Mouse (Mus musculus) kidney, postnatal 4 days (tissue): Measurements from ENCODE around the gene Greb1.

Source experiments
- DNase-seq, 2 experiments: peaks; one replicate each; pipeline ENCODE4 v3.0.0; 2021; ENCODE audit warnings: mixed read lengths in 2 of 2

Greb1 gene

DNA sequence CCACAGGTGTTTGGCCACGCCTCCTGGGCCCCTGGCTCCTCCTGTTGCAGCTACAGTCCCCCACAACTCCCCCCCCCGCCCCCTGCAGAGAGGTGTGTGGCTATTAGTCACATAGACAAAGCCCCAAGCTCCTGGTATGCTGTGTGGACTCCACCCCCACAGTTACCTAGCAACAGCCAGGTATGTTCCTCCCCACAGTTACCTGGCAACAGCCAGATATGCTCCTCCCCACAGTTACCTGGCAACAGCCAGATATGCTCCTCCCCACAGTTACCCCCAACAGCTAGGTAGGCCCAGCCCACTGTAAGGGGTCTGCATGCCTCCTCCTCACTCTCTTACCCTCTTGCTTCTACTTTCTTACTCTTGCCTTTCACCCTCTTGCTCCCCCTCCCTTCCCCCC, 135.7 kb downstream of the Greb1 start:
- peak; percentile 14 to 16 for DNase-seq

DNA sequence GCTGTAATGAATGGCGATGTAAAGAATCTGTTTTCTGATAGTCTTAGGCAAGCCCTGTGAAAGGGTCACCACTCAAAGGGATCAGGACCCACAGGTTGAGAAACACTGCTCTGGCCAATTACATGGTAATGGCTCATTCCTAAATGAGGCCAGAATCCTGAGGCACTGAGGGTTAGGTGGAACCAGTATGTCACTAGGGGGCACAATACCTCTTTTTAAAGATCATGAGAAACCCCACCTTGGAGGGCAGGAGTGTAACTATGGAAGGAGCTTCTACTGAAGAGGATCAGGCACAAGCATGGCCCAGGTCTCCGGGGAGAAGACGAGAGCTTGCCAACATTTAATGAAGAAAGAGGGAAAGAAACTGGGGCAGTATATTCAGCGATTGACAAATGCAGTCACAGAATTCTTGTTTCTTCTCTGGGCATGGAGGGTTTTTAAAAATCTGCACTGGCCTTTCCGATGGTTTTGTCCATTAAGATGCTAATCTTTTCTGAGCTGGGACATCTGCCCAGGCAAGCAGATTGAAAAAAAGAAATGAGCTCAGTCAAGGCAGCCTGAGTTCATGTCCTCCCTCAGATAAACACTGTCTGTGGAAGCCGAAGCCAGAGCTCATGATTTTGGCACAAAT, 137.6 kb downstream of the Greb1 start:
- peak in 1 of 2 experiments; percentile 8 for DNase-seq

DNA sequence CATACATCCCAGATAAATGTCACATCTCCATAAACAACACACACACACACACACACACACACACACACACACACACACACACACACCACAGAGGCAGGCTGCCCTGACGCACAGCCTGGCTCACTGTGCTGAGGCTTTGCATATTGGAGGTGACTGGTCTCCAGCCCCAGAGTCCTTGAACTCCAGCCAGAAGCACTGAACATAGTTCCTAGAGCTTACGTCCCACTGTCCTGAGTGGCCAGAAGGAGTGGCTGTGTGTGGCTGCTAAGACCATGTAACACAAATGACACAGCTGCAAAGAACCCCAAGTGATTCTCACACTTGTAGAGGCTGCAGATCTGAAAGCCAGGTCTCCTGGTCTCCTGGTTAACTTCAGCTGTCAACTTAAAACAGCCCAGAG, 138.8 kb downstream of the Greb1 start:
- no peak for DNase-seq

DNA sequence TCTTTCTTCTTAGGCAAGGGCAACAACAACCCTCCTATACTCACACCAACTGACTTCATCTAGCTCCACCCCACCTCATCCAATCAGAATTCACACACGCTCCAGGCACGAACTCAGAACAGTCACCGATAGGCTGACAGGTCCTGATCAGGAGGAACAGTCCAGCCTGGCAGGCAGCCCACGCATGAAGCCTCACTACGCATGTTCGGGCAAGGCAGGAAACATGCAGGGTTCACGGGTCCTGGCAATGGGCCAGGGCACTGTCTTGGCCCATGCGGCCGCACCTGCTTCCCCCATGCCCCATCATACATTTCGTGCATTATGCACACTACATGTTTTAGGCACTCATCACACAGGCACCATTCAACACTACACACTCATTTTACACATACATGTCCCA, 139.2 kb downstream of the Greb1 start:
- peak in 1 of 2 experiments; percentile 12 for DNase-seq

DNA sequence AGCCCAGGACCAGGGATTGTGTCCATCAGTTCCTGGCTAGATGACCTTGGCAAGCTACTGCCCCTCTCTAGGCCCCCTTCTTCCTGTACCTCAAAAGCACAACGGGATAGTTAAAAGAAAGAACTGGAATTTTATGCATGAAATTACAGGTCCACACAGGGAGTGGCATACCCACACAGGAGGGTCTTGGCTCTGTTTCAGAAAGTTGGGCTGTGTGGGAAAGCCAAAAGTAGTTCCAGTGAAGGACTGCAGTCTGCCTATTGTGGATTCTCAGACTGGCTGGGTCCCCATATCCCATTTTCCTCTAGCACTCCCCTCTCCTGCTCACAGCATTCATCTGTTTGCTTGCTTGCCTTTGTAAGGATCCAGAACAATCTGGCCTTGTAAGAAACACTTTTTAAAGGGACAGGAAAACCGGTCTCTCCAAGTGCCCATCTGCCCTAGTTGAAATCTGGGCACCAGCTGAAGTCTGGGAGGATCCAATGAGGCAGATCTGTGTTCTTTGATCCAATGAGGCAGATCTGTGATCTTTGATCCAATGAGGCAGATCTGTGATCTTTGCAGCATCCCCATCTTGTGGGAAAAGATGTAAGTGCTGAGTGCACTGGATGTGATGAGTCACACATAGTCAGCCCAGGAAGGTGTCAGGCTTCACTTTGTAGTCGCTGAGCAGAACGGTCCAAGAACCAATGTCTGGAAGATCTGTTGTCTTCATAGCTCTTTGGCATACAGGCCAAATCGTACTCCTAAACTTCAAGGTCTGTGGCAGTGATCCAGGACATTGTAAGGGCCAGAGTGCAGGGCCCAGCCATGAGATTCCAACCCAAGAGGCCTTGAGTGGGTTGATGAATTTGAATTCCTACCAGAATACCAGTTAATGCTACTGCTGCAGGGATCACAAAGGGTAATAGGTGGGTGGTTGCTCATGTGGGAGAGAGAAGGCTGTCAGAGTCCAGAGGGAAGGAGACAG, 143.5 kb downstream of the Greb1 start:
- no peak for DNase-seq

DNA sequence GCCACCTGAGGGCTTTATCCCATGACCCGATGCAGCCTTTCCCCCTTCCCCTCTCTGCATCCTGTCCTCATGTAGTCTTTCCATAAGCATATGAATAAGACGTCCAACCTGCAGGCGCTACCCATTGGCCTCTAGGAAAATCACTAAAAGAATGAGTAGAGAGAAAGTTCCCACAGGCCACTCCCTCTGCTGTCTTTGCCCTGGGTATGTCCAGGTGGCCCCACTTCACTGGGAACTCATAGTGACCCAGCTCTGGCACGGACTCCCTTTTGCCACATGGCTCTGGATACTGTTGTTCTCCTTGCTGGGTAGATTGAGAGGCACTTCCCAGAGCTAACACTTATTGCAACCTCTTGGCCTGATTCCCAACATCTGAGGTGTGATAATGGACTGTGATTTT, 145.1 kb downstream of the Greb1 start:
- DNase-seq: no peak

DNA sequence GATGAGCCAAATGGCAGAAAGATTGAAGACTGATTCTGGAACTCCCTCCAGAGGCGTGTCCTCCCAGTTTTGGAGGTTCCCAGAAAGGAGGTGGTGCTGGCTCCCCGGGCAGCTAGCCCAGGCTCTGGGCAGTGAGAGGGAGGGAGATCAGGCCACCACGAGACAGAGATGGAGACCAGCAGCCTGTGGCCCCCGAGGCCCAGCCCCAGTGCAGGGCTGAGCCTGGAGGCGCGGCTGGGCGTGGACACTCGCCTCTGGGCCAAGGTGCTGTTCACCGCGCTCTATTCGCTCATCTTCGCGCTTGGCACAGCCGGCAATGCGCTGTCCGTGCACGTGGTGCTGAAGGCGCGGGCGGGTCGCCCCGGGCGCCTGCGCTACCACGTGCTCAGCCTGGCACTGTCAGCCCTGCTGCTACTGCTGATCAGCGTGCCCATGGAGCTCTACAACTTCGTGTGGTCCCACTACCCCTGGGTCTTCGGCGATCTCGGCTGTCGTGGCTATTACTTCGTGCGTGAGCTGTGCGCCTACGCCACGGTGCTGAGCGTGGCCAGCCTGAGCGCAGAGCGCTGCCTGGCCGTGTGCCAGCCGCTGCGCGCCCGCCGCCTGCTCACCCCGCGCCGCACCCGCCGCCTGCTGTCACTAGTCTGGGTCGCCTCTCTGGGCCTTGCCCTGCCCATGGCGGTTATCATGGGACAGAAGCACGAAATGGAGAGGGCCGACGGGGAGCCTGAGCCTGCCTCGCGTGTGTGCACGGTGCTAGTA, 147.2 kb downstream of the Greb1 start, which contains the start of gene Ntsr2:
TSS of gene Ntsr2 (plus strand) at position 51 of the 762 bp plus-strand sequence.
- peak; percentile 88 to 90 for DNase-seq

DNA sequence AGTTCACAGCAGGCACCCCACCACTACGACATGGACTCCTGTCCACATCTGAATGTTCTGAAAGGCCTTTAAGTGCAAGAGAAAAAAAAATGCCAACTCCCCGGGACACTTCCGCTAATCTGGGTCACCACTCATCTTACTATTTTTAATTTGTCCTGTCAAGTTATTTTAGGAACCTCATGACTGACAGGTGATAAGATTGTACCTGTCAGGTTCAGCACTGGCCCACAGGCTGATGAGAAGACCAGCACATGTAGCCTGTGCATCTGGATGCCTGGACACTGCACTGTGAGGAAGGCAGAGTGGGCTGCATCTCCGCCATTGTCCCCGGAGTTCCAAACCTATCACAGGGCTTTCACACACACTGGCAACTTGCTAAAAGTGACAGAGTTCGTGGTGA, 150.9 kb downstream of the Greb1 start:
- no peak for DNase-seq

DNA sequence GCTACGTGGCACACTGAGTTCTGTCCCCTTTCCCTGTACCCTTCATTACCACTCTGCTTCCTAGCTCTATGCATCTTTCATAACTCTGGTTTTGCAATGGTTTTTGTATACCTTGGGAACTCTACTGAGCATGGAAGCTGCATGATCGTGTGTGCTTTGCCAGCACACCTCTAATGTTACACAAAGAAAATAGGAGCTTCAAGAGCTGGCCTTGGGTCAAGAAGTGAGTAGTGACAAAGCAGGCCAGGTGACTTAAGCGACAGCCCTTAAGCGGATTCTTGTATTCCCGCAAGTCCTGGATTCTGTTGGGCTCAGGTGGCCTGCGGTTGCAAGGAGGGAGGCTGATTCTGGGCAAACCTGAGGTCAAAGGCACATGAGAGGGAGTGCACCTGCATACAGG, 152.4 kb downstream of the Greb1 start:
- DNase-seq: no peak

DNA sequence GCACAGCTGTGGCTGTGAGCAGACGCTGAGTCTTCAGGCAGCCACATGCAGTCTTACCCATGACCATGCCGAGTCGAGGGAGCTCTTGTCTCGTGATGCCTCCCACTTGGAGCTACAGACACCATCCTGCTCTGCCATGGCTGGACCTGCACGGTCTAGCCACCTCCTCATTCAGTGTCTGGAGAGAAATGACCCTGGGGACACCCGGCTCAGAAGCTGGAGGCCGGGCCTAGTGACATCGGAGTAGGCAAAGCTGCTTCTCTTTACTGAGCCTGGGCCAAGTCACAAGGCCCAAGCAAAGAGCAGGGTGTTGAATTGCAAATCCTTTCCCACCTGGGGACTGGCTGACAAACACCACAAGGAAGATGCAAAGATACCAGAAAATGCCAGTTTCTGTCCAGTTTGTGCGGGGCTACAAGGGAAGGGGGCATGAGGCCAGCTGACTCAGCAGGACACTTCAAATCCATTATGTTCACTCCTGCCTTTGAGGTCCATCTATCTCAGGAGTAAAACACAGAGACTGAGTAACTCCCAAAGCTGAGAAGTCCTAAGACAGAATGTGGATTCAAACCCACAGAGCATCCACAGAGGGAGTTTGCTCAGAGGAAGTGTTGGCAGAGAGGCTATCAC, 153.8 kb downstream of the Greb1 start:
- no peak for DNase-seq

DNA sequence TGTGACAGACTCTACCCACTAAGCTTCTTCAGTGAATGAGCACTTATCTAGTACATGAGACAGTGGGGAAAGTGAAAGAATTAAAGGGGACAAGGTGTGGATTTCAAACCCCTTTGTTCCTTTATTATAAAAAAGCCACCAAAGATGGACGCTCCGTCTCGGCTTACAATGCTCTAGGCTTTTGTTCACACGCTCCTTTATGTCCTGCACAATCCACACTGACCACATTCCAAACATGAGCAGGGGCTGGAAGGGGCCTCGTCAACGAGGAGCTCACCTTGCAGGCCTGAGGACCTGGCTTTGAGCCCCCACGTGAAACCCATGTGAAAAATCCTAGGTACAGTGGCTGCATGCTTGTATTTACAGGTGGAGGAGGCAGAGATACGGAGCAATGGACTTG, 156.0 kb downstream of the Greb1 start:
- no peak for DNase-seq

DNA sequence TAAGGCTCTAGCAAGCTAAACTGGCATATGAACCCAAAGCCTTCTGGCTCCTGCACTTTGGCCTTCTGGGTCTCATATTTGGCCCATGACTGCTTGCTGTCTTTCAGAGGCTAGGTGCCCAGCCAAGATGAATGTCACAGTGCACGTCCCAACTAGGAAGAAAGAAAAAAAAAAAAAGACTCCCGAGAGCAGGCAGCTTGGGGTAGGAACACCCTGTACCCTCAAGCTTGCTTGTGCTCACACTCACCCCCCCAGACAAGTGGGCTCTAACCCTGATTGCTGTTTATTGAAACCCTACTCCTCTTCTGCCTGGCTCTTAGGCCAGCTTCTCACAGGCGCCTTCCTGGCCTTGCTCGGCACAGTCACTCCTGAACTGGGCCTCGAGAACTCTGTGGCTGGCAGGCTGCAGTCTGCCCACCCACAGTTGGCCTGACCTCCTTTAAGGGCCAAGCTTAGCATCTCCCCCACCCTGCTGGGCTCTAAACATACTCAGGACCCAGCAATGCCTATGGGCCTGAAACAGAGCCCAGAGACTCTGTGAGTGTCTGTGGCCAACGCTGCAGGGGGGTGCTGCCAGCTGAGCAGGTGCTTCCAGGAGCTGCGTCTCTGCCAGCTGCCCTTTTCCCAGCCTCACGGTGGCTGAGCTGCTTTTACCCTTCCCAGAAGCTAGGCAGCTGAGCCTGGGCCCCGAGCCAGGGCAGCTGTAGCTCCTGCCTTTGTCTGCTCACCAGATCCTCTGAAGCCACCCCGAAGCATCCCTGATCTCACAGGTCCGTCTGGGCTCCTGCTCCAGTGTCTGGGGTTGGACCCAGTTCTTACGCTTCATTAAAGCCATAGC, 157.0 kb downstream of the Greb1 start:
- peak in 1 of 2 experiments; percentile 10 for DNase-seq

DNA sequence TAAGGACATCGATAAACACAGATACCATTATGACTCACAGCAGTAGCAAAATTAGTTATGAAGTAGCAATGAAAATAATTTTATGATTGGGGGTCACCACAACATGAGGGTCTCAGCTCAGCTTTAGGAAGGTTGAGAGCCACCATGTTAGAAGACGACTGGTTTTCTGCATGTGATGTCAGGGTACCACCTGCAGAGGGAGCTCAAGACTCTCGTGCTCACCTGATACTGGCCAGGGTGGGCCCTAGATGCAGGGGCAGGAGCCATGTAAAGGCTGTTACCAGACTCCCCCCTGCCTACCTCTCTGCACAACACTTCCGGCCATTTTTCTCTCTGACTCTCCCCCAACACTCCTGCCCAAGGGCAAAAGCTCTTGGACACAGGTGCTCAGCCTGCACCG, 158.7 kb downstream of the Greb1 start:
- DNase-seq: no peak

DNA sequence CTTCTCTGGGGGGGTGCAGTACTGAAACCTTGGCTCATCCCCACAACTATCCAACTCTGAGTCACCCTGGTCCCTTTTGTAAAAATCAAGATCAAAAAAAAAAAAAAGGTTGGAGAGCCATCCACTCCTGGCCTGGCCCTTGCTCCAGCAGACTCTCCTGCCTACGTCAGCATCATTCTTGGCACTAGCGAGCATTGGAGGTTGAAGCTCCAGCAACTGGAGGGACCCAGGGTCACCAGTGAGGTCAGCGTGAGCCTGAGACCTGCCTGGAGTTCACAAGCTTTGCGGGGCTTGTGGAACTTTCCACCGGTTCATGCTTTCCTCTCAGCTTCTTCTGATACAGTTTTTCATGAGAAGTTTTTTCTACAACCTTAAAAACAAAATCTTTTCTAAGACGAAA, 160.6 kb downstream of the Greb1 start:
- DNase-seq: no peak

DNA sequence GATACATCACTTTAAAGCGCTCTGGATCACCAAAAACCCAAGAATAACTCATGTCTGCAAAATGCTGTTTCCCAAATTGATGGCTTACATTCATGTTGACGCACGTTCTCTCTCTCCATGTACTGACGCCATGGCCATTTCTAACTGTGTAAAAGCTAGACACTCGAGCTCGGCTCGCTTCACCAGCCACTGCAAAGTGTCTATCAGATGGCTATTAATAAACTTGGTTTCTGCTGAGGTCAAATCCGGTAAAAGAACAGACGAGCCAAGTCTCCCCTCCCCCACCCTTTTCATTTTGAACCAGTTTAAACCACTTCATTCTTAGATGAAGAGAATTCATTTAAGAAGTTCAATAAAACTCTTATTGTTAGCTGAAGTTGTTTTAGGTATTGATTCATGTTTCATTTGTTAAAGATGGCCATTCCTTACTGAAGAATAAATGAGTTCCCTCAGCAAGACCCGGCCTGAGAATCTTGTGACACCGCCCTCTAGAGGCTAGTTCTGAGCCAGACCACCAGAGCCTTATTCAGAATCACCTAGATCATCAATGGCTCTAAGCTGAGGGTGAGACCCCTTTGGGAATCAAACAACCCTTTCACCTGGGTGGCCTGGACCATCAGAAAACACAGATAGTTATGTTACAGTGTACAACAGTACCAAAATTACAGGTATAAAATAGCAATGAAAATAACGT, 161.5 kb downstream of the Greb1 start:
- peak; percentile 29 to 35 for DNase-seq

DNA sequence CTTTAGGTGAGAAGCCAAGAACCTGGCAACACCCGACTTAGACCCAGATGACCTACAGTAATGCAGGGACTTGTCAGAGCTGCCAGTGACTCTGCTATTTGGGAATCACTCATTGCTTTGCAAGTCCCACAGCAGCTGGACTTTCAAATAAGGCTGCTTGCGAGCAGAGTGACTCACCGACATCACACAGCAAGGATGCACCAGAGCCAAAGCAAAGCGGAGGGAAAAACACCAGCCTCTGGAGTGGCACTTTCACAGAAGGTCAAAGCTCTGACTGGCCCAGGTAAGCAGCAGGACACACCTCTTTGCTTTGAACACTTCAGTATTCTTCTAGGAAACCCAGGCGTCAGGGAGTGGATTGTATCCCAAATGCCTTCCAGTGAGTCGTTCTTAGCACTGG, 164.9 kb downstream of the Greb1 start:
- DNase-seq: no peak

DNA sequence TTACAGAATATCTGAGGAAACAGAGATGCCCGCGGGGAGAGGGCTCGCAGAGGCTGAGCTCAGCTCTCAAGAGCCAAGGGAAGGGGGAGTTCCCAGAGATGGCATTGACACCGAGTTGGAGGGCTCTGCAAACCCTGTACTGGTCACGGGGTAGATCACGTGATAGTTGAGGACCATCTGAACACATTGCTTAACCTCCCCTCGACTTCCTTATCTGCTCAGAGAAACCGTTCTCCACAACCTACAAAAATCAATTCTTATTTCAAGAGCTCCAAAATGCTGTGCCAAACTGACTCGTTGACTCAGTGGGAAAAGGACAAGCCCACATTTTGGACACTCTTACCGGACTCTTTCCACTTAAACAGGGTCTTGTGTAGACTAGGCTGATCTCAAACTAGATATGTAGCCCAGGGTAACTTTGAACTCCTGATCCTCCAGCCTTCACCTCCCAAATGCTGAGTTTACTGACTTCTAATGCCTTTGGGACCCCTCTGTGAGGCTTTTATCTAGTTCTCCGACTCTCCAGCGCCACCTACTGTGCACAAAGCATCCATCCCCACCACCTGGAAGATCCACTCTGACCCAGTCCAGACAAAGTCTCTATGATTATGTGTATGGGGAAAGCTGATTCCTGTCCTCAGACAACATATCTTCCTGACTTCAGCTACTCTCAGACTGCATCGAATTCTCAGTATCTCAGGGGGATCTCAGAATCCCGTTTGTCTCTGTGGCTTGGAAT, 166.4 kb downstream of the Greb1 start:
- peak; percentile 80 to 81 for DNase-seq

DNA sequence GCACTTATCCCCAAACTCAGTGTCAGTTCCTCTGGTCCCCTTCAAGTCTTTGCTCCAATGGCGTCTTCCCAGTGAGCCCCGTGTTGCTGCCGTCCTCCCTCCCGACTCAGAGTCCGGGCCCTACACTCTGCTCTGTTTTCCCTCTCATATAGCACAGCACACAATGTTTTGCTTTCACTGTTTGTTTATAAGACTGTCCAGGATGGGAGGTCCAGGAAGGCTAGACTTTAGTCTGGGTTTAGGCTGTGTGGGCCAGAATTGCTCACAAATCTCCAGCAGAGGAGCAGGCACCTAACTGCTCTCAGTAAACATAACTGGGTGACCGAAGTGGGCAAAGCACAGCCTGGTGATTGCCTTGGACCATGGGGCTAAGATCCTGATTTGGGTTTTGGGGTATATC, 167.5 kb downstream of the Greb1 start:
- DNase-seq: no peak

DNA sequence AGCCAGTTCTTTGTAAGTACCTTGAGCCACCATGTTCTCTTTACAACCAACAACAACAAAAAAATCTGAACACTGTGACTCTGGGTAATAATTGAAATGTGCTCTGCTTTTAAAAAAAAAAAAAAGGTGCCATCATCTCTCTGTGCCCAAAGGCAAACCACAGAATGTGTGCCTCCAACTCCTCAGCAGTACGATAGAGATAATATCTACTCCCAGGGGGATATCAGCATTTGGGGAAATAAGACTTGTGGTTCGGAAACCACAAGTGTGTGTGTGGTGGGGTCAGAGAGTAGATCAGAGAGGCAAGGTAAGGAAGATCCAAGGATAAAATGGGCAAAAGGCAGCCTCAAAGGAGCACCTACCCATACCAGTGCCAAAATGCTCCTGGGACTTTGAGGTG, 169.3 kb downstream of the Greb1 start:
- no peak for DNase-seq

DNA sequence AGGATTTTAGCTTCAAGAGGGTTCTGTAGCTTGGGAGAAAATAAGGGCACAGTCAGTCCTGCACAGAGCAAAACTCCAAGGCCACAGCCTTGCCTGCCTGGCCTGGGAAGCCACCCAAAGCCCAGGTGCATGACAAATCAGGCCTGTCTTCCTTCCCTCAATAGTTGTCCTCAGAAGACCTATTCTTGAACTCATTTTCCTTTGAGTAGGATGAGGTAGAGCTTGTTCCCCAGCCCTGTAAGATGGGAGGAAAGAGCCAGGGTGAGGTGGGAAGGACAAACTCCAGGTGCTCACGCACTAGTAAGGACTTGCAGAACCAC, 169.9 kb downstream of the Greb1 start:
- DNase-seq: no peak
